Mouse (Mus musculus): ENCODE measurements around the gene Ccdc157. TPM values are rescaled to one million over a fixed set of nuclear protein-coding genes. Genes with fewer than 3 reads are reported as not detected.
"Not testable (repeated sequence)": the region's sequence is repeated elsewhere in the genome, so short reads cannot be mapped to it uniquely, and the experiment has no call there.

The Ccdc157 gene
- polyA plus RNA-seq, 1 experiment = 15.8 TPM

DNA sequence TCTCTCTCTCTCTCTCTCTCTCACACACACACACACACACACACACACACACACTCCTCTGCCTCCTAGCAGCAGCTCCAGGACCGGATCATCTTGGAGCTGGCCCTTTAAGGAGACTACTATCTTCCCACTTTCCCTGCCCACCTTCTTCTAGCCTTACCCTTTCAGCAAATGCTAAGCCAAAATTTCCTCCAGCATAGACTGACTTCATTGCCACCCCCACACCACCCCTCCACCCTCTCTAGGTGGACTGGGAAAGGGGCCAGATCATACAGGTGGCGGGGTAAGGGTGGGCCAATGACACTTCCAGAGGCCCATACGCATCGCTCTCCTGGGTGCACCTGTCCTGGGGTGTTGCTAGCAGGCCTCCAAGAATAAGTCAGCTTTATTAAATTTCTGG lies 44.7 kb downstream of the Ccdc157 start:
- 80% methylated on average over 4 of the region's 4 CpGs for WGBS
- Histone ChIP-seq H3K4me3 (replicated peaks; ENCODE audit: insufficient read depth, low read depth, low read length) (no peak overlapping the region), H3K27me3 (ENCODE audit: control insufficient read depth, insufficient read depth, low read length) (no peaks in the 10 kb centered on the region)

DNA sequence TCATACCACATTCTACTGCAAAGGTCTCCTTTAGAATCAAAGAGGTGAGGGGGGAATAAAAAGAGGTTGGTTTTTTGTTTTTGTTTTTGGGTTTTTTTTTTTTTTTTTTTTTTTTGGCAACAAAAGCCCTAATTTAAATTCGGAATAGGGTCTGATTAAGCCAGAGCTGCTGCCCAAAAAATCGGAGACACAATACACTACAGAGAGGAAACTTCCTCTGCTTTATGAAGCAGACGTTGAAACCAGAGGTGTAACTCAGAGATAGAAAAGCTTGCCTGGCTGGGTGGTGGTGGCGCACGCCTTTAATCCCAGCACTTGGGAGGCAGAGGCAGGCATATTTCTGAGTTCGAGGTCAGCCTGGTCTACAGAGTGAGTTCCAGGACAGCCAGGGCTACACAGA lies 45.6 kb downstream of the Ccdc157 start:
- WGBS = 76% methylated on average over 6 of the region's 6 CpGs
- not testable (repeated sequence) for H3K4me1 ChIP-seq (ENCODE audit: control insufficient read depth, insufficient read depth, low read length); H3K4me3 ChIP-seq (replicated peaks; ENCODE audit: insufficient read depth, low read depth, low read length); H3K27me3 ChIP-seq (ENCODE audit: control insufficient read depth, insufficient read depth, low read length); H3K27ac ChIP-seq (ENCODE audit: insufficient read depth, low read length); DNase-seq

More for the DNA sequence above, 44.7 kb downstream of the Ccdc157 start:
- Histone ChIP-seq H3K4me1 (ENCODE audit: control insufficient read depth, insufficient read depth, low read length) (peaks cover 8% of the 10 kb centered on the region; the same call in 1 of the 2 replicates), H3K27ac (ENCODE audit: insufficient read depth, low read length) (no peak overlapping the region)
- DNase-seq = no peak
- TF ChIP-seq POLR2A (IDR thresholded peaks at IDR 0.05; ENCODE audit: borderline replicate concordance, insufficient read depth, low read length) (no peak), CTCF (IDR thresholded peaks at IDR 0.05; ENCODE audit: borderline replicate concordance, insufficient read depth, low read depth, low read length) (no peak)

GRCm38 (mm10) chr11:4113970-4114369 lies 46.1 kb downstream of the Ccdc157 start:
- WGBS = 91% methylated on average over 6 of the region's 6 CpGs

DNA sequence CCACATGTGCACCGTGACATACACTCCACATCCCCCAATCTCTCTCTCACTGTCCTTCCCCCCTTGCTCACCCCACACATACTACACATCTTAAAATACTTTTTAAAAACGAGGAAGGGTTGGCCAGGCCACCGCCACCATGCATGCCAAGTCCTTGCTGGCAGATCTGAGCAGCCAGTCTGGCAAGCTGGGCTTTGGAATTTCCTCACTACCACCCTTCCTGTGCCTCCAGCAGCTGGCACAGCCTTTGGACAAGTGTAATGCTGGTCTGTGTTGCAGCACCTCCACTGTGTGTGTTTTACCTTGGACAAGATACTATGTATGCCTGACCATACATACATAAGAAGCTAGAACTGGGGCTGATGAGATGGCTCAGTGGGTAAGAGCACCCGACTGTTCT lies 46.6 kb downstream of the Ccdc157 start:
- Histone ChIP-seq H3K4me1 (ENCODE audit: control insufficient read depth, insufficient read depth, low read length) (peaks cover 8% of the 10 kb centered on the region; the same call in 1 of the 2 replicates), H3K4me3 (replicated peaks; ENCODE audit: insufficient read depth, low read depth, low read length) (no peak overlapping the region), H3K27me3 (ENCODE audit: control insufficient read depth, insufficient read depth, low read length) (no peaks in the 10 kb centered on the region), H3K27ac (ENCODE audit: insufficient read depth, low read length) (no peak overlapping the region)
- TF ChIP-seq CTCF (IDR thresholded peaks at IDR 0.05; ENCODE audit: borderline replicate concordance, insufficient read depth, low read depth, low read length) = no peak
- TF ChIP-seq POLR2A (IDR thresholded peaks at IDR 0.05; ENCODE audit: borderline replicate concordance, insufficient read depth, low read length) = no peak
- no peak for DNase-seq
- WGBS = 59% methylated on average over 4 of the region's 4 CpGs

More at GRCm38 (mm10) chr11:4113970-4114369, 46.1 kb downstream of the Ccdc157 start:
- Histone ChIP-seq H3K4me3 (replicated peaks; ENCODE audit: insufficient read depth, low read depth, low read length) (no peak overlapping the region), H3K4me1 (ENCODE audit: control insufficient read depth, insufficient read depth, low read length) (peaks cover 8% of the 10 kb centered on the region; the same call in 1 of the 2 replicates), H3K27ac (ENCODE audit: insufficient read depth, low read length) (no peak overlapping the region), H3K27me3 (ENCODE audit: control insufficient read depth, insufficient read depth, low read length) (no peaks in the 10 kb centered on the region)
- TF ChIP-seq POLR2A (IDR thresholded peaks at IDR 0.05; ENCODE audit: borderline replicate concordance, insufficient read depth, low read length) = no peak
- no peak for TF ChIP-seq CTCF (IDR thresholded peaks at IDR 0.05; ENCODE audit: borderline replicate concordance, insufficient read depth, low read depth, low read length)
- DNase-seq = no peak

DNA sequence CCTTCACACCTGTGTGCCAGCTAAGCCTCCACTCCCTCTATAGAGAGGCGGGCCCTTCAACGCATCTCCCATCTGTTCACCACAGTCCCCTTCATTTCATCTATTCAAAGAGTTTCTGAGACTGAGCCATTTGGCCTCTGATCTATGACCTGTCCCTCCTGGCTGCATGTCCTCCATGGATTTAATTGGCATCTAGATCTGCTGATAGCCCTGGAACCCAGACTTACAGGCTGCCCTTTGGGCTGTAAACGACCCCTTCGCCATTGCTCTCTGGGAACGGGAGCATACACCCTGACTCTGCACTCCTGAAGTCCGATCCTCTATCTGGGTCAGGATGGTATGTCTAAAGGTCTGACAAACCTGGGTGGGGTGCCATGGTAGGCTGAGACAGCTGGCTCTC lies 47.2 kb downstream of the Ccdc157 start:
- TF ChIP-seq POLR2A (IDR thresholded peaks at IDR 0.05; ENCODE audit: borderline replicate concordance, insufficient read depth, low read length) = no peak
- no peak for TF ChIP-seq CTCF (IDR thresholded peaks at IDR 0.05; ENCODE audit: borderline replicate concordance, insufficient read depth, low read depth, low read length)
- DNase-seq = no peak

DNA sequence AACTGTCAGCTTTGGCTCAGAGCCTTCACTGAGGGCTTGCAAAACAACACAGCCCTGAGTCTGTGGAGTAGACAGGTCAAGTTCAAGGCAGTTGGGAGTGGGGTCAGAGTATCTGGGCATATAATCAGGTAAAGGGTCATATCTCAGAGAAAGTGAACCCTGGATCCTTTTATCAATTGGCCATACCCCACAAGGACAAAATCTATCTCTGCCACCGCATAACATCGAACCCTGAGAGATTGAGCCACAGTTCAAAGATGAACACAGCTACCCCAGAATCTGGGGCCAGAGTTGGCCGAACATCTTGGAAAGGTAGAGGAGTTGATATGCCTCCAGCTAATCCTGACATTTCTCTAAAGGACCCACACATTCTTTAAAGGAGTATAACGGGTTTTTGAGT lies 48.1 kb downstream of the Ccdc157 start:
- WGBS = 93% methylated on average over 4 of the region's 4 CpGs
- no peak overlapping the region for H3K27ac ChIP-seq (ENCODE audit: insufficient read depth, low read length)
- no peak for DNase-seq
- H3K4me3 ChIP-seq (replicated peaks; ENCODE audit: insufficient read depth, low read depth, low read length) = no peak overlapping the region
- TF ChIP-seq POLR2A (IDR thresholded peaks at IDR 0.05; ENCODE audit: borderline replicate concordance, insufficient read depth, low read length) (no peak), CTCF (IDR thresholded peaks at IDR 0.05; ENCODE audit: borderline replicate concordance, insufficient read depth, low read depth, low read length) (no peak)
- H3K4me1 ChIP-seq (ENCODE audit: control insufficient read depth, insufficient read depth, low read length) = peaks cover 5% of the 10 kb centered on the region; the same call in 1 of the 2 replicates
- H3K27me3 ChIP-seq (ENCODE audit: control insufficient read depth, insufficient read depth, low read length) = no peaks in the 10 kb centered on the region

More for the DNA sequence above, 47.2 kb downstream of the Ccdc157 start:
- no peaks in the 10 kb centered on the region for H3K27me3 ChIP-seq (ENCODE audit: control insufficient read depth, insufficient read depth, low read length)
- H3K27ac ChIP-seq (ENCODE audit: insufficient read depth, low read length) = no peak overlapping the region
- peaks cover 8% of the 10 kb centered on the region; the same call in 1 of the 2 replicates for H3K4me1 ChIP-seq (ENCODE audit: control insufficient read depth, insufficient read depth, low read length)
- 81% methylated on average over 6 of the region's 6 CpGs for WGBS
- no peak overlapping the region for H3K4me3 ChIP-seq (replicated peaks; ENCODE audit: insufficient read depth, low read depth, low read length)

- 85% methylated on average over 7 of the region's 7 CpGs for WGBS
- no peaks in the 10 kb centered on the region for H3K4me1 ChIP-seq (ENCODE audit: control insufficient read depth, insufficient read depth, low read length)
- DNase-seq = no peak
- H3K4me3 ChIP-seq (replicated peaks; ENCODE audit: insufficient read depth, low read depth, low read length) = no peak overlapping the region
- H3K27ac ChIP-seq (ENCODE audit: insufficient read depth, low read length) = no peak overlapping the region
- H3K27me3 ChIP-seq (ENCODE audit: control insufficient read depth, insufficient read depth, low read length) = no peaks in the 10 kb centered on the region
- no peak for TF ChIP-seq CTCF (IDR thresholded peaks at IDR 0.05; ENCODE audit: borderline replicate concordance, insufficient read depth, low read depth, low read length)
- TF ChIP-seq POLR2A (IDR thresholded peaks at IDR 0.05; ENCODE audit: borderline replicate concordance, insufficient read depth, low read length) = no peak
Measured at GRCm38 (mm10) chr11:4108691-4109090, 51.4 kb downstream of the Ccdc157 start.

- not testable (repeated sequence) for H3K27ac ChIP-seq (ENCODE audit: insufficient read depth, low read length); H3K27me3 ChIP-seq (ENCODE audit: control insufficient read depth, insufficient read depth, low read length); H3K4me3 ChIP-seq (replicated peaks; ENCODE audit: insufficient read depth, low read depth, low read length); H3K4me1 ChIP-seq (ENCODE audit: control insufficient read depth, insufficient read depth, low read length); DNase-seq
- 75% methylated on average over 6 of the region's 6 CpGs for WGBS
Measured at GRCm38 (mm10) chr11:4107901-4108300, 52.2 kb downstream of the Ccdc157 start.

Measured in cerebellum, adult 2 months (tissue).